In the genomic region with DNA sequence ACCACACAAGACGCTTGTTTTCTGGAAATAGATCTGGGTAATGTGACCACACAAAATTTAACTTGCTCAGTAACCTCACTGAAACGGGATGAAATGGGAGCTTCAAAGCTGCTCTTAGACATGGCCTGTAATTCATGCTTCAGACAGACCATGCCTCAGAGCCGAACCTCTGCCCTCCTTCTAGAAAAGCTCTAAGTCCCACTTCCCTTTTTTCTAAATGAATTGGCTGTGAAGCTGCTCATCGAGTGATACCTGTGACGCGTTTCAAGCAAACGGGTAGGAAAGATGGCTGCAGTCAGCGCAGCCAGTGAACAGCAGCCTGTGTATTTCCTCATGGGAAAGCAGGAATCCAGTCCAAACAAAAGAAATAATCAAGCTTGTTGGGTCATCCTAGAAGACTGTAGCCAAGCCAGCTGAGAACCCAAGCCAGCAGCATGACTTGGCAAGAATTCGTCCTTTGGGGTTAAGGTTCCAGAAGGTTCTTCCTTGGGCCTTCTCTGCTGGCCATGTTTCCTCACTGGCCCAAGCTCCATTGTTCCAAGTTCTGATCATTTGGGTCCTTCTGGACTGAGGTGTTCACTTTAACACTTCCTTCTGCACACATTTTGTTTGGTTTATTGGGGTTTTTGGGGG, we compare ENCODE assay signal across 18 mouse cellular contexts. TPM values are rescaled to one million over a fixed set of nuclear protein-coding genes. Genes with fewer than 3 reads are reported as not detected.
DNase-seq lines count a peak whose midpoint lies in the region; ATAC-seq and TF ChIP-seq lines count a peak whose summit lies in the region.
"Had no signal": no experiment of that assay in that cellular context is flagged by ENCODE, and none has a peak within 500 bp of the region (broad histone marks: within the 10 kb centered on the region; RNA-seq: fewer than 3 reads in every experiment).

No protein-coding gene starts in this region.

- no peak overlapping the region for H3K4me2 ChIP-seq in heart, embryonic 12.5 days
- H3K4me2 ChIP-seq in heart, postnatal 0 days (ENCODE audit: low read depth, low read length) = no peak overlapping the region
- H3K4me2 ChIP-seq in stomach, postnatal 0 days (replicated peaks; ENCODE audit: low read depth) = no peak overlapping the region
- H3K4me2 ChIP-seq: hindbrain, embryonic 12.5 days; limb, embryonic 12.5 days; lung, embryonic 14.5 days; midbrain, embryonic 11.5 days; stomach, embryonic 15.5 days had no signal

- 91% methylated on average over 9 of the region's 9 CpGs for WGBS in heart, embryonic 12.5 days
- WGBS in heart, postnatal 0 days = 87% methylated on average over 9 of the region's 9 CpGs
- 94% methylated on average over 9 of the region's 9 CpGs for WGBS in stomach, postnatal 0 days

- H3K4me3 ChIP-seq in heart, embryonic 12.5 days = no peak overlapping the region
- no peak overlapping the region for H3K4me3 ChIP-seq in heart, postnatal 0 days (ENCODE audit: low read depth, low read length)
- no peak overlapping the region for H3K4me3 ChIP-seq in stomach, postnatal 0 days (ENCODE audit: low read depth, low read length)
- H3K4me3 ChIP-seq: hindbrain, embryonic 12.5 days; limb, embryonic 12.5 days; stomach, embryonic 15.5 days had no signal

- DNase-seq in heart, adult 11 months = peak; percentile 96
- DNase-seq in 416B (ENCODE audit: low read depth) = peak; percentile 6
- peak; percentile 29 for DNase-seq in R1 (ENCODE audit: low read depth, low spot score)
- no peak for DNase-seq in heart, postnatal 0 days (ENCODE audit: low spot score)
- DNase-seq in stomach, postnatal 0 days (ENCODE audit: low spot score) = no peak
- DNase-seq in embryo, embryonic 9.5 days (ENCODE audit: extremely low spot score) = no peak
- DNase-seq: cerebellum, postnatal 14 days; kidney, adult 8-10 months; layer of hippocampus, adult 9-11 months; lung, embryonic 14.5 days; right cerebral cortex, adult 18-20 months; thymus, postnatal 4 days had no signal

- H3K4me1 ChIP-seq in heart, embryonic 12.5 days (replicated peaks) = peaks cover 15% of the 10 kb centered on the region
- peaks cover 13% of the 10 kb centered on the region for H3K4me1 ChIP-seq in heart, postnatal 0 days (ENCODE audit: control insufficient read depth, insufficient read depth)
- no peaks in the 10 kb centered on the region for H3K4me1 ChIP-seq in stomach, postnatal 0 days (replicated peaks; ENCODE audit: control insufficient read depth, insufficient read depth)
- H3K4me1 ChIP-seq: hindbrain, embryonic 12.5 days; limb, embryonic 12.5 days; stomach, embryonic 15.5 days had no signal

- no peak overlapping the region for H3K9ac ChIP-seq in heart, embryonic 12.5 days
- H3K9ac ChIP-seq in heart, postnatal 0 days (replicated peaks; ENCODE audit: low read depth, low read length) = no peak overlapping the region
- H3K9ac ChIP-seq in stomach, postnatal 0 days (ENCODE audit: low read length) = no peak overlapping the region
- H3K9ac ChIP-seq: hindbrain, embryonic 12.5 days; limb, embryonic 12.5 days; lung, embryonic 14.5 days; stomach, embryonic 15.5 days had no signal

- peaks cover 9% of the 10 kb centered on the region; the same call in 1 of the 2 replicates for H3K9me3 ChIP-seq in heart, embryonic 12.5 days (replicated peaks)
- 0 out of 2 replicates have a peak, but pooled peaks cover 6% of the 10 kb centered on the region for H3K9me3 ChIP-seq in heart, postnatal 0 days (replicated peaks; ENCODE audit: control insufficient read depth, low read length)
- H3K9me3 ChIP-seq in stomach, postnatal 0 days (ENCODE audit: control insufficient read depth, low read length) = no peaks in the 10 kb centered on the region
- H3K9me3 ChIP-seq: stomach, embryonic 15.5 days had no signal

- no peak for TF ChIP-seq CTCF in heart, postnatal 0 days (IDR thresholded peaks at IDR 0.05; ENCODE audit: low read depth)
- TF ChIP-seq CTCF in stomach, postnatal 0 days (IDR thresholded peaks at IDR 0.05; ENCODE audit: low read depth) = no peak

- TF ChIP-seq EP300 in heart, postnatal 0 days (IDR thresholded peaks at IDR 0.05; ENCODE audit: low read depth) = no peak
- no peak for TF ChIP-seq EP300 in stomach, postnatal 0 days (optimal IDR thresholded peaks at IDR 0.05)

- no peak overlapping the region for H3K27ac ChIP-seq in heart, embryonic 12.5 days (ENCODE audit: poor library complexity, severe bottlenecking)
- peak overlapping the region; percentile 95; the same call in 1 of the 2 replicates for H3K27ac ChIP-seq in heart, postnatal 0 days (ENCODE audit: low read depth)
- H3K27ac ChIP-seq in stomach, postnatal 0 days (replicated peaks) = no peak overlapping the region
- H3K27ac ChIP-seq: hindbrain, embryonic 12.5 days; limb, embryonic 12.5 days; stomach, embryonic 15.5 days had no signal

- no peaks in the 10 kb centered on the region for H3K27me3 ChIP-seq in heart, embryonic 12.5 days (replicated peaks)
- no peaks in the 10 kb centered on the region for H3K27me3 ChIP-seq in heart, postnatal 0 days (ENCODE audit: control insufficient read depth, insufficient read depth, low read length)
- no peaks in the 10 kb centered on the region for H3K27me3 ChIP-seq in stomach, postnatal 0 days (ENCODE audit: control insufficient read depth, insufficient read depth, low read length)
- H3K27me3 ChIP-seq: hindbrain, embryonic 12.5 days; limb, embryonic 12.5 days; stomach, embryonic 15.5 days had no signal

- ATAC-seq in heart, embryonic 12.5 days (ENCODE audit: insufficient number of reproducible peaks, low FRiP score) = no peak
- no peak for ATAC-seq in heart, postnatal 0 days (ENCODE audit: insufficient read depth, low read depth)
- ATAC-seq in inflammation-experienced regulatory T-cells, adult 6 months = no peak
- ATAC-seq in stomach, postnatal 0 days (ENCODE audit: low FRiP score, low TSS enrichment) = no peak

- peaks cover 61% of the 10 kb centered on the region for H3K36me3 ChIP-seq in heart, embryonic 12.5 days
- H3K36me3 ChIP-seq in heart, postnatal 0 days (replicated peaks; ENCODE audit: control insufficient read depth, insufficient read depth, low read length) = peaks cover 51% of the 10 kb centered on the region
- peaks cover 12% of the 10 kb centered on the region; the same call in 1 of the 2 replicates for H3K36me3 ChIP-seq in stomach, postnatal 0 days (ENCODE audit: control insufficient read depth, insufficient read depth, low read length)

RNA-seq across cellular contexts. Expression of gene Ick, which starts 29.2 kb away (rescaled TPM):
- polyA plus RNA-seq in heart, embryonic 12.5 days (2016; fragmentation: Nextera tagmentation; extraction: Ambion mirVana) = 15.8 and 18.8 TPM in 2 replicates
- 10.4 and 11.4 TPM in 2 replicates for total RNA-seq in heart, postnatal 0 days (2014; rRNA removed; ENCODE audit: low replicate concordance)
- polyA plus RNA-seq in heart, postnatal 0 days (2015; fragmentation: Nextera tagmentation; extraction: Ambion mirVana) = 13.5 and 13.8 TPM in 2 replicates
- 1 to 10 TPM; 4.7 to 8.9 (median 6.9) TPM for polyA plus RNA-seq in inflammation-experienced regulatory T-cells, adult 6 months (2017; shearing (Covaris generic))
- polyA plus RNA-seq in stomach, postnatal 0 days (2015; fragmentation: Nextera tagmentation; extraction: Ambion mirVana) = 28.5 and 31.3 TPM in 2 replicates

RNA-seq across cellular contexts. Expression of gene Fbxo9, which starts 29.3 kb away (rescaled TPM):
- 44.2 and 45.9 TPM in 2 replicates for polyA plus RNA-seq in heart, embryonic 12.5 days (2016; fragmentation: Nextera tagmentation; extraction: Ambion mirVana)
- 67.5 and 102 TPM in 2 replicates for total RNA-seq in heart, postnatal 0 days (2014; rRNA removed; ENCODE audit: low replicate concordance)
- 57.2 and 60.4 TPM in 2 replicates for polyA plus RNA-seq in heart, postnatal 0 days (2015; fragmentation: Nextera tagmentation; extraction: Ambion mirVana)
- 10 to 100 TPM; 21.0 to 23.3 (median 21.8) TPM for polyA plus RNA-seq in inflammation-experienced regulatory T-cells, adult 6 months (2017; shearing (Covaris generic))
- polyA plus RNA-seq in stomach, postnatal 0 days (2015; fragmentation: Nextera tagmentation; extraction: Ambion mirVana) = 41.0 and 44.5 TPM in 2 replicates

RNA-seq across cellular contexts. Expression of gene Gsta4, which starts 44.4 kb away (rescaled TPM):
- polyA plus RNA-seq in heart, embryonic 12.5 days (2016; fragmentation: Nextera tagmentation; extraction: Ambion mirVana) = 73.9 and 74.5 TPM in 2 replicates
- 59.8 and 81.1 TPM in 2 replicates for total RNA-seq in heart, postnatal 0 days (2014; rRNA removed; ENCODE audit: low replicate concordance)
- 124 and 134 TPM in 2 replicates for polyA plus RNA-seq in heart, postnatal 0 days (2015; fragmentation: Nextera tagmentation; extraction: Ambion mirVana)
- polyA plus RNA-seq in inflammation-experienced regulatory T-cells, adult 6 months (2017; shearing (Covaris generic)) = 10 to 100 TPM in 2 of 3 experiments, under 1 TPM in 1; 0.62 to 23.4 (median 19.3) TPM
- polyA plus RNA-seq in stomach, postnatal 0 days (2015; fragmentation: Nextera tagmentation; extraction: Ambion mirVana) = 1,515 and 1,656 TPM in 2 replicates

Comparison
In these comparisons a context has a peak if more than half of its experiments do, and no peak if none do; other contexts are left out.
1. DNase-seq: peak in heart, adult 11 months (single experiment), 416B (single experiment) and R1 (single experiment); none in heart, postnatal 0 days (single experiment), stomach, postnatal 0 days (single experiment) and embryo, embryonic 9.5 days (single experiment).
2. RNA of gene Gsta4, which starts 44.4 kb away (polyA plus RNA-seq): 1,515 to 1,656 TPM in stomach, postnatal 0 days; 124 to 134 TPM in heart, postnatal 0 days, 73.9 to 74.5 TPM in heart, embryonic 12.5 days and 0.62 to 23.4 TPM in inflammation-experienced regulatory T-cells, adult 6 months; every median in the first group is over 10 times any median in the second.